Comparison of ENCODE assay signal across 9 mouse cellular contexts in genomic region chr16:33734545-33734944, GRCm38 (mm10). TPM values are rescaled to one million over a fixed set of nuclear protein-coding genes. Genes with fewer than 3 reads are reported as not detected.
A peak's percentile ranks its signal among the peaks of the same experiment; 100 is the strongest.
DNase-seq lines count a peak whose midpoint lies in the region; ATAC-seq and TF ChIP-seq lines count a peak whose summit lies in the region.
"Had no signal": no experiment of that assay in that cellular context is flagged by ENCODE, and none has a peak within 500 bp of the region (broad histone marks: within the 10 kb centered on the region; RNA-seq: fewer than 3 reads in every experiment).

No protein-coding gene starts in this region.

- no peak overlapping the region for H3K4me2 ChIP-seq in stomach, embryonic 15.5 days
- no peak overlapping the region for H3K4me2 ChIP-seq in stomach, postnatal 0 days (replicated peaks; ENCODE audit: low read depth)
- no peak overlapping the region for H3K4me2 ChIP-seq in forebrain, embryonic 15.5 days (replicated peaks)
- H3K4me2 ChIP-seq in limb, embryonic 12.5 days, result no peak overlapping the region
- H3K4me2 ChIP-seq: liver, embryonic 13.5 days had no signal

- no peaks in the 10 kb centered on the region for H3K27me3 ChIP-seq in stomach, embryonic 15.5 days (replicated peaks)
- no peaks in the 10 kb centered on the region for H3K27me3 ChIP-seq in stomach, postnatal 0 days (ENCODE audit: control insufficient read depth, insufficient read depth, low read length)
- H3K27me3 ChIP-seq in forebrain, embryonic 15.5 days, result no peaks in the 10 kb centered on the region
- no peaks in the 10 kb centered on the region for H3K27me3 ChIP-seq in limb, embryonic 12.5 days
- H3K27me3 ChIP-seq: liver, embryonic 13.5 days had no signal

- no peak for TF ChIP-seq EP300 in stomach, postnatal 0 days (optimal IDR thresholded peaks at IDR 0.05)

- ATAC-seq in stomach, embryonic 15.5 days (ENCODE audit: insufficient read depth, low FRiP score, low read depth), result no peak
- no peak for ATAC-seq in stomach, postnatal 0 days (ENCODE audit: low FRiP score, low TSS enrichment)
- peak; percentile 91 for ATAC-seq in forebrain, embryonic 15.5 days (replicated peaks)
- no peak for ATAC-seq in limb, embryonic 12.5 days (ENCODE audit: insufficient number of reproducible peaks, insufficient read depth, low FRiP score, low TSS enrichment, low read depth)

- H3K9ac ChIP-seq in stomach, embryonic 15.5 days, result no peak overlapping the region
- H3K9ac ChIP-seq in stomach, postnatal 0 days (ENCODE audit: low read length), result no peak overlapping the region
- H3K9ac ChIP-seq in forebrain, embryonic 15.5 days (replicated peaks), result no peak overlapping the region
- H3K9ac ChIP-seq in limb, embryonic 12.5 days (replicated peaks), result no peak overlapping the region
- H3K9ac ChIP-seq: liver, embryonic 13.5 days had no signal

- H3K36me3 ChIP-seq in stomach, embryonic 15.5 days, result no peaks in the 10 kb centered on the region
- H3K36me3 ChIP-seq in stomach, postnatal 0 days (ENCODE audit: control insufficient read depth, insufficient read depth, low read length), result peaks cover 2% of the 10 kb centered on the region; the same call in 1 of the 2 replicates
- 0 out of 2 replicates have a peak, but pooled peaks cover 4% of the 10 kb centered on the region for H3K36me3 ChIP-seq in forebrain, embryonic 15.5 days
- peaks cover 14% of the 10 kb centered on the region; the same call in 1 of the 2 replicates for H3K36me3 ChIP-seq in limb, embryonic 12.5 days

- H3K9me3 ChIP-seq in stomach, embryonic 15.5 days, result no peaks in the 10 kb centered on the region
- no peaks in the 10 kb centered on the region for H3K9me3 ChIP-seq in stomach, postnatal 0 days (ENCODE audit: control insufficient read depth, low read length)
- H3K9me3 ChIP-seq in forebrain, embryonic 15.5 days, result no peaks in the 10 kb centered on the region
- H3K9me3 ChIP-seq in limb, embryonic 12.5 days, result no peaks in the 10 kb centered on the region
- H3K9me3 ChIP-seq: liver, embryonic 13.5 days had no signal

- DNase-seq in stomach, postnatal 0 days (ENCODE audit: low spot score), result no peak
- peak; percentile 41 to 71 for DNase-seq in spleen, postnatal 4 days (ENCODE audit: low spot score in 2 of 2)
- DNase-seq in kidney, adult 9 months, result no peak
- DNase-seq in thymus, adult 18-20 months, result no peak
- DNase-seq in gastrocnemius, postnatal 25 days, result no peak
- DNase-seq: liver, embryonic 13.5 days had no signal

- no peak overlapping the region for H3K4me3 ChIP-seq in stomach, embryonic 15.5 days (replicated peaks)
- no peak overlapping the region for H3K4me3 ChIP-seq in stomach, postnatal 0 days (ENCODE audit: low read depth, low read length)
- H3K4me3 ChIP-seq in forebrain, embryonic 15.5 days, result no peak overlapping the region
- H3K4me3 ChIP-seq in limb, embryonic 12.5 days (replicated peaks), result no peak overlapping the region
- H3K4me3 ChIP-seq: liver, embryonic 13.5 days had no signal

- H3K4me1 ChIP-seq in stomach, embryonic 15.5 days, result 0 out of 2 replicates have a peak, but pooled peaks cover 5% of the 10 kb centered on the region
- no peaks in the 10 kb centered on the region for H3K4me1 ChIP-seq in stomach, postnatal 0 days (replicated peaks; ENCODE audit: control insufficient read depth, insufficient read depth)
- peaks cover 76% of the 10 kb centered on the region for H3K4me1 ChIP-seq in forebrain, embryonic 15.5 days
- peaks cover 35% of the 10 kb centered on the region for H3K4me1 ChIP-seq in limb, embryonic 12.5 days (replicated peaks)

- H3K27ac ChIP-seq in stomach, embryonic 15.5 days, result 0 out of 2 replicates have a peak overlapping the region, but pooled peaks have one; percentile 26
- no peak overlapping the region for H3K27ac ChIP-seq in stomach, postnatal 0 days (replicated peaks)
- peak overlapping the region; percentile 91 for H3K27ac ChIP-seq in forebrain, embryonic 15.5 days (replicated peaks)
- H3K27ac ChIP-seq in limb, embryonic 12.5 days, result peak overlapping the region; percentile 60; the same call in 1 of the 2 replicates
- H3K27ac ChIP-seq: liver, embryonic 13.5 days had no signal

- no peak for TF ChIP-seq CTCF in stomach, postnatal 0 days (IDR thresholded peaks at IDR 0.05; ENCODE audit: low read depth)

- WGBS in stomach, embryonic 15.5 days, result 49% methylated on average over 10 of the region's 10 CpGs
- 50% methylated on average over 10 of the region's 10 CpGs for WGBS in stomach, postnatal 0 days
- WGBS in forebrain, embryonic 15.5 days, result 5% methylated on average over 10 of the region's 10 CpGs
- 42% methylated on average over 10 of the region's 10 CpGs for WGBS in limb, embryonic 12.5 days

RNA-seq across cellular contexts. Expression of gene Heg1, which starts 50.4 kb away (rescaled TPM):
- 22.1 and 23.4 TPM in 2 replicates for polyA plus RNA-seq in stomach, embryonic 15.5 days (2015; fragmentation: Nextera tagmentation; extraction: Ambion mirVana)
- 8.5 and 9.1 TPM in 2 replicates for polyA plus RNA-seq in stomach, postnatal 0 days (2015; fragmentation: Nextera tagmentation; extraction: Ambion mirVana)
- 20.3 and 22.4 TPM in 2 replicates for polyA plus RNA-seq in forebrain, embryonic 15.5 days (2015; fragmentation: Nextera tagmentation; extraction: Ambion mirVana)
- 13.3 and 14.4 TPM in 2 replicates for polyA plus RNA-seq in limb, embryonic 12.5 days (2016; fragmentation: Nextera tagmentation; extraction: Ambion mirVana)
- total RNA-seq in gastrocnemius, postnatal 25 days (2021), result 10 to 100 TPM; 46.0 to 47.0 TPM

RNA-seq across cellular contexts. Expression of gene Muc13, which starts 59.3 kb away (rescaled TPM):
- polyA plus RNA-seq in stomach, embryonic 15.5 days (2015; fragmentation: Nextera tagmentation; extraction: Ambion mirVana), result 42.0 and 60.9 TPM in 2 replicates
- polyA plus RNA-seq in stomach, postnatal 0 days (2015; fragmentation: Nextera tagmentation; extraction: Ambion mirVana), result 8.7 and 10.6 TPM in 2 replicates
- polyA plus RNA-seq in forebrain, embryonic 15.5 days (2015; fragmentation: Nextera tagmentation; extraction: Ambion mirVana), result not detected in 2 replicates
- 0.11 and 0.18 TPM in 2 replicates for polyA plus RNA-seq in limb, embryonic 12.5 days (2016; fragmentation: Nextera tagmentation; extraction: Ambion mirVana)
- not detected for total RNA-seq in gastrocnemius, postnatal 25 days (2021)

Comparison
In these comparisons a context has a peak if more than half of its experiments do, and no peak if none do; other contexts are left out.
1. DNase-seq: peak in spleen, postnatal 4 days (2 of 2); none in stomach, postnatal 0 days (single experiment), kidney, adult 9 months (single experiment), thymus, adult 18-20 months (0 of 2) and gastrocnemius, postnatal 25 days (single experiment).